Mouse (Mus musculus): ENCODE results near the gene Xrn1. TPM values are rescaled to one million over a fixed set of nuclear protein-coding genes. Genes with fewer than 3 reads are reported as not detected.

Gene Xrn1
- total RNA-seq, 1 experiment = 15.2 TPM

GRCm38 (mm10) chr9:95959732-95960428 is 5.3 kb downstream of the Xrn1 start:
- in situ Hi-C loops (cut with MboI; ENCODE audit: low sequenced_read_pairs in 2 of 2, unreplicated experiment in 2 of 2) = no loop called here
- DNase-seq (ENCODE audit: low read depth, low spot score) = no peak
- Histone ChIP-seq H3K4me3 (ENCODE audit: insufficient read depth in 1 of 2, low read depth in 1 of 2, low read length in 2 of 2, poor library complexity in 1 of 2, severe bottlenecking in 1 of 2) (no peak overlapping the region), H3K36me3 (ENCODE audit: control insufficient read depth, insufficient read depth, low read length, poor library complexity, severe bottlenecking) (no peaks in the 10 kb centered on the region), H3K9ac (ENCODE audit: insufficient read depth, low read depth, low read length, poor library complexity, severe bottlenecking) (no peak overlapping the region), H3K27ac (ENCODE audit: insufficient read depth, low read depth, low read length, poor library complexity, severe bottlenecking) (no peak overlapping the region), H3K4me1 (ENCODE audit: control insufficient read depth in 2 of 2, insufficient read depth in 2 of 2, low read length in 2 of 2, poor library complexity in 1 of 2) (peaks cover 0 to 7% of the 10 kb centered on the region in 2 experiments; a peak in 1 of 4 replicates), H3K9me3 (ENCODE audit: control insufficient read depth, insufficient read depth, low read depth, low read length) (no peaks in the 10 kb centered on the region)
- no peak for TF ChIP-seq MAFK (IDR thresholded peaks at IDR 0.05; ENCODE audit: insufficient read depth, low read depth, low read length)
- TF ChIP-seq CHD2 (IDR thresholded peaks at IDR 0.05; ENCODE audit: low read depth, low read length) = no peak
- TF ChIP-seq HCFC1 (IDR thresholded peaks at IDR 0.05; ENCODE audit: borderline replicate concordance, insufficient read depth, low read length) = no peak
- no peak for TF ChIP-seq ZNF384 (IDR thresholded peaks at IDR 0.05; ENCODE audit: low read depth, low read length)
- TF ChIP-seq ZC3H11A (IDR thresholded peaks at IDR 0.05; ENCODE audit: borderline replicate concordance, low read depth, low read length) = no peak

GRCm38 (mm10) chr9:95961058-95961457 is 6.5 kb downstream of the Xrn1 start:
- Histone ChIP-seq H3K9ac (ENCODE audit: insufficient read depth, low read depth, low read length, poor library complexity, severe bottlenecking) (no peak overlapping the region), H3K4me1 (ENCODE audit: control insufficient read depth in 2 of 2, insufficient read depth in 2 of 2, low read length in 2 of 2, poor library complexity in 1 of 2) (peaks cover 0 to 7% of the 10 kb centered on the region in 2 experiments; a peak in 1 of 4 replicates), H3K9me3 (ENCODE audit: control insufficient read depth, insufficient read depth, low read depth, low read length) (no peaks in the 10 kb centered on the region), H3K27ac (ENCODE audit: insufficient read depth, low read depth, low read length, poor library complexity, severe bottlenecking) (no peak overlapping the region), H3K36me3 (ENCODE audit: control insufficient read depth, insufficient read depth, low read length, poor library complexity, severe bottlenecking) (no peaks in the 10 kb centered on the region), H3K4me3 (ENCODE audit: insufficient read depth in 1 of 2, low read depth in 1 of 2, low read length in 2 of 2, poor library complexity in 1 of 2, severe bottlenecking in 1 of 2) (no peak overlapping the region)
- in situ Hi-C loops (cut with MboI; ENCODE audit: low sequenced_read_pairs in 2 of 2, unreplicated experiment in 2 of 2) = no loop called here
- TF ChIP-seq CHD2 (IDR thresholded peaks at IDR 0.05; ENCODE audit: low read depth, low read length) (no peak), HCFC1 (IDR thresholded peaks at IDR 0.05; ENCODE audit: borderline replicate concordance, insufficient read depth, low read length) (no peak), ZC3H11A (IDR thresholded peaks at IDR 0.05; ENCODE audit: borderline replicate concordance, low read depth, low read length) (no peak), MAFK (IDR thresholded peaks at IDR 0.05; ENCODE audit: insufficient read depth, low read depth, low read length) (no peak), ZNF384 (IDR thresholded peaks at IDR 0.05; ENCODE audit: low read depth, low read length) (no peak)
- no peak for DNase-seq (ENCODE audit: low read depth, low spot score)

GRCm38 (mm10) chr9:95964037-95964436 is 9.5 kb downstream of the Xrn1 start:
- Histone ChIP-seq H3K9me3 (ENCODE audit: control insufficient read depth, insufficient read depth, low read depth, low read length) (no peaks in the 10 kb centered on the region), H3K36me3 (ENCODE audit: control insufficient read depth, insufficient read depth, low read length, poor library complexity, severe bottlenecking) (no peaks in the 10 kb centered on the region; the same call in 1 of the 2 replicates), H3K9ac (ENCODE audit: insufficient read depth, low read depth, low read length, poor library complexity, severe bottlenecking) (no peak overlapping the region), H3K4me1 (ENCODE audit: control insufficient read depth in 2 of 2, insufficient read depth in 2 of 2, low read length in 2 of 2, poor library complexity in 1 of 2) (no peaks in the 10 kb centered on the region; a peak in 1 of 4 replicates), H3K4me3 (ENCODE audit: insufficient read depth in 1 of 2, low read depth in 1 of 2, low read length in 2 of 2, poor library complexity in 1 of 2, severe bottlenecking in 1 of 2) (no peak overlapping the region), H3K27ac (ENCODE audit: insufficient read depth, low read depth, low read length, poor library complexity, severe bottlenecking) (no peak overlapping the region)
- TF ChIP-seq ZNF384 (IDR thresholded peaks at IDR 0.05; ENCODE audit: low read depth, low read length) = no peak
- TF ChIP-seq CHD2 (IDR thresholded peaks at IDR 0.05; ENCODE audit: low read depth, low read length) = no peak
- TF ChIP-seq MAFK (IDR thresholded peaks at IDR 0.05; ENCODE audit: insufficient read depth, low read depth, low read length) = no peak
- no peak for TF ChIP-seq HCFC1 (IDR thresholded peaks at IDR 0.05; ENCODE audit: borderline replicate concordance, insufficient read depth, low read length)
- TF ChIP-seq ZC3H11A (IDR thresholded peaks at IDR 0.05; ENCODE audit: borderline replicate concordance, low read depth, low read length) = no peak
- DNase-seq (ENCODE audit: low read depth, low spot score) = no peak
- in situ Hi-C loops (cut with MboI; ENCODE audit: low sequenced_read_pairs in 2 of 2, unreplicated experiment in 2 of 2) = no loop called here

GRCm38 (mm10) chr9:95978279-95978678 is 23.7 kb downstream of the Xrn1 start:
- Histone ChIP-seq H3K27ac (ENCODE audit: insufficient read depth, low read depth, low read length, poor library complexity, severe bottlenecking) (no peak overlapping the region), H3K4me1 (ENCODE audit: control insufficient read depth in 2 of 2, insufficient read depth in 2 of 2, low read length in 2 of 2, poor library complexity in 1 of 2) (no peaks in the 10 kb centered on the region), H3K9ac (ENCODE audit: insufficient read depth, low read depth, low read length, poor library complexity, severe bottlenecking) (no peak overlapping the region), H3K4me3 (ENCODE audit: insufficient read depth in 1 of 2, low read depth in 1 of 2, low read length in 2 of 2, poor library complexity in 1 of 2, severe bottlenecking in 1 of 2) (no peak overlapping the region), H3K36me3 (ENCODE audit: control insufficient read depth, insufficient read depth, low read length, poor library complexity, severe bottlenecking) (peaks cover 11% of the 10 kb centered on the region), H3K9me3 (ENCODE audit: control insufficient read depth, insufficient read depth, low read depth, low read length) (no peaks in the 10 kb centered on the region)
- DNase-seq (ENCODE audit: low read depth, low spot score) = no peak
- TF ChIP-seq ZC3H11A (IDR thresholded peaks at IDR 0.05; ENCODE audit: borderline replicate concordance, low read depth, low read length) (no peak), ZNF384 (IDR thresholded peaks at IDR 0.05; ENCODE audit: low read depth, low read length) (no peak), HCFC1 (IDR thresholded peaks at IDR 0.05; ENCODE audit: borderline replicate concordance, insufficient read depth, low read length) (no peak), CHD2 (IDR thresholded peaks at IDR 0.05; ENCODE audit: low read depth, low read length) (no peak), MAFK (IDR thresholded peaks at IDR 0.05; ENCODE audit: insufficient read depth, low read depth, low read length) (no peak)
- in situ Hi-C loops (cut with MboI; ENCODE audit: low sequenced_read_pairs in 2 of 2, unreplicated experiment in 2 of 2) = no loop called here
